In genomic region chr8:112128833-112129518, GRCm38 (mm10) we compare ENCODE assay signal across 8 mouse cellular contexts.
DNase-seq lines count a peak whose midpoint lies in the region; ATAC-seq lines count a peak whose summit lies in the region.

No protein-coding gene starts in this region.

- no peak overlapping the region for H3K4me3 ChIP-seq in neural tube, embryonic 15.5 days (replicated peaks)
- no peak overlapping the region for H3K4me3 ChIP-seq in neural tube, embryonic 11.5 days (ENCODE audit: low read depth, low read length)

- H3K4me1 ChIP-seq in neural tube, embryonic 15.5 days, result no peaks in the 10 kb centered on the region
- H3K4me1 ChIP-seq in neural tube, embryonic 11.5 days (ENCODE audit: control insufficient read depth, insufficient read depth, low read length), result no peaks in the 10 kb centered on the region

- WGBS in neural tube, embryonic 15.5 days, result 56% methylated on average over 14 of the region's 14 CpGs
- WGBS in neural tube, embryonic 11.5 days, result 55% methylated on average over 14 of the region's 14 CpGs

- H3K9me3 ChIP-seq in neural tube, embryonic 15.5 days (replicated peaks), result no peaks in the 10 kb centered on the region
- H3K9me3 ChIP-seq in neural tube, embryonic 11.5 days (ENCODE audit: control insufficient read depth, low read length), result no peaks in the 10 kb centered on the region

- no peaks in the 10 kb centered on the region for H3K36me3 ChIP-seq in neural tube, embryonic 15.5 days
- H3K36me3 ChIP-seq in neural tube, embryonic 11.5 days (ENCODE audit: control insufficient read depth, insufficient read depth, low read length), result no peaks in the 10 kb centered on the region

- peak; percentile 74 for DNase-seq in neural tube, embryonic 10.5 days (ENCODE audit: extremely low spot score, low spot score)
- DNase-seq in adrenal gland, postnatal 10 days, result peak; percentile 71
- peak; percentile 15 for DNase-seq in heart, adult 8-10 months (ENCODE audit: low spot score)
- DNase-seq in kidney, postnatal 25 days, result peak; percentile 65
- DNase-seq in neural tube, embryonic 11.5 days (ENCODE audit: low spot score), result peak; percentile 67
- DNase-seq in left cerebral cortex, adult 18-20 months (ENCODE audit: low spot score in 2 of 2), result no peak
- no peak for DNase-seq in frontal cortex, postnatal 14 days (ENCODE audit: low spot score in 2 of 2)

- ATAC-seq in neural tube, embryonic 15.5 days (ENCODE audit: low FRiP score), result no peak
- no peak for ATAC-seq in neural tube, embryonic 11.5 days (ENCODE audit: insufficient read depth, low FRiP score, low TSS enrichment)

- no peaks in the 10 kb centered on the region for H3K27me3 ChIP-seq in neural tube, embryonic 15.5 days (replicated peaks)
- H3K27me3 ChIP-seq in neural tube, embryonic 11.5 days (ENCODE audit: control insufficient read depth, insufficient read depth, low read length), result no peaks in the 10 kb centered on the region

- no peak overlapping the region for H3K4me2 ChIP-seq in neural tube, embryonic 15.5 days
- H3K4me2 ChIP-seq in neural tube, embryonic 11.5 days (ENCODE audit: low read depth), result no peak overlapping the region

- H3K9ac ChIP-seq in neural tube, embryonic 15.5 days (replicated peaks), result no peak overlapping the region
- H3K9ac ChIP-seq in neural tube, embryonic 11.5 days (ENCODE audit: low read length), result no peak overlapping the region

- H3K27ac ChIP-seq in neural tube, embryonic 15.5 days (replicated peaks), result no peak overlapping the region
- no peak overlapping the region for H3K27ac ChIP-seq in neural tube, embryonic 11.5 days (ENCODE audit: low read depth, low read length)

Comparison
In these comparisons a context has a peak if more than half of its experiments do, and no peak if none do; other contexts are left out.
1. DNase-seq: peak in neural tube, embryonic 10.5 days (single experiment), adrenal gland, postnatal 10 days (single experiment), heart, adult 8-10 months (single experiment), kidney, postnatal 25 days (2 of 2) and neural tube, embryonic 11.5 days (single experiment); none in left cerebral cortex, adult 18-20 months (0 of 2) and frontal cortex, postnatal 14 days (0 of 2).